Mouse (Mus musculus) midbrain, embryonic 10.5 days (tissue): Measurements from ENCODE around the gene Dppa3. TPM values are rescaled to one million over a fixed set of nuclear protein-coding genes. Genes with fewer than 3 reads are reported as not detected.

Experiments used
- DNase-seq: peaks from one replicate; pipeline ENCODE4 v3.0.0-alpha.2; 2017; ENCODE audit warnings: low spot score
- H3K27ac ChIP-seq: fragments of 300-500 bp; sonication (generic); replicated peaks from 2 replicates; pipeline ENCODE4 v1.5.1; 2016; ENCODE audit warnings: mild to moderate bottlenecking
- H3K27me3 ChIP-seq: fragments of 300-500 bp; sonication (generic); 2 replicates; pipeline ENCODE4 v1.6.1; 2016; ENCODE audit warnings: low read depth, mild to moderate bottlenecking; ENCODE audit not compliant: poor library complexity, severe bottlenecking
- H3K36me3 ChIP-seq: fragments of 300-500 bp; sonication (generic); 2 replicates; pipeline ENCODE4 v1.6.1; 2016; ENCODE audit warnings: mild to moderate bottlenecking, moderate library complexity
- H3K4me1 ChIP-seq: fragments of 300-500 bp; sonication (generic); 2 replicates; pipeline ENCODE4 v1.6.1; 2016
- H3K4me3 ChIP-seq: fragments of 300-500 bp; sonication (generic); 2 replicates; pipeline ENCODE4 v1.5.1; 2016; ENCODE audit warnings: mild to moderate bottlenecking, moderate library complexity
- H3K9me3 ChIP-seq: fragments of 300-500 bp; sonication (generic); replicated peaks from 2 replicates; pipeline ENCODE4 v1.6.1; 2016; ENCODE audit warnings: mild to moderate bottlenecking
- WGBS: fragments of 180-500 bp; shearing (Covaris S2); methylation state at CpG from one replicate; pipeline ENCODE4 v1.1.7; 2016; 5-methylcytosine and 5-hydroxymethylcytosine counted together
- polyA plus RNA-seq: library from polyadenylated mRNA; unstranded; fragments of >200 nt; fragmentation: Nextera tagmentation; extraction: Ambion mirVana; gene quantifications from 2 replicates; pipeline ENCODE4 v1.2.1, GENCODE M21; 2016

The Dppa3 gene
- polyA plus RNA-seq = not detected in 2 replicates

GRCm38 (mm10) chr6:122626110-122626509 is at the start of gene Dppa3:
Gene Dppa3, plus strand, starts transcription at chr6:122626410.
- Histone ChIP-seq H3K36me3 (no peaks in the 10 kb centered on the region), H3K27me3 (peaks cover 6% of the 10 kb centered on the region; the same call in 1 of the 2 replicates), H3K27ac (no peak within 1 kb of the TSS), H3K4me1 (no peaks in the 10 kb centered on the region), H3K4me3 (no peak within 1 kb of the TSS), H3K9me3 (no peaks in the 10 kb centered on the region)
- no peak for DNase-seq
- 93% methylated on average over 8 of the region's 8 CpGs for WGBS

GRCm38 (mm10) chr6:122577030-122577429 is 49.2 kb upstream of the Dppa3 start:
- H3K27me3 ChIP-seq = no peaks in the 10 kb centered on the region
- no peaks in the 10 kb centered on the region for H3K4me1 ChIP-seq
- H3K4me3 ChIP-seq = no peak overlapping the region
- DNase-seq = no peak
- no peaks in the 10 kb centered on the region for H3K9me3 ChIP-seq
- WGBS = 96% methylated on average over 3 of the region's 3 CpGs
- H3K27ac ChIP-seq = no peak overlapping the region
- H3K36me3 ChIP-seq = no peaks in the 10 kb centered on the region

GRCm38 (mm10) chr6:122579086-122579485 is 47.1 kb upstream of the Dppa3 start:
- no peaks in the 10 kb centered on the region for H3K36me3 ChIP-seq
- no peaks in the 10 kb centered on the region for H3K4me1 ChIP-seq
- no peaks in the 10 kb centered on the region for H3K9me3 ChIP-seq
- no peaks in the 10 kb centered on the region for H3K27me3 ChIP-seq
- no peak overlapping the region for H3K27ac ChIP-seq
- 68% methylated on average over 1 of the region's 1 CpGs for WGBS
- no peak overlapping the region for H3K4me3 ChIP-seq
- no peak for DNase-seq

- Histone ChIP-seq H3K4me1 (no peaks in the 10 kb centered on the region), H3K27ac (no peak overlapping the region), H3K9me3 (no peaks in the 10 kb centered on the region), H3K4me3 (no peak overlapping the region), H3K27me3 (no peaks in the 10 kb centered on the region), H3K36me3 (no peaks in the 10 kb centered on the region)
- 82% methylated on average over 13 of the region's 13 CpGs for WGBS
- DNase-seq = no peak
Measured at GRCm38 (mm10) chr6:122591027-122591758, 35.0 kb upstream of the Dppa3 start.

- 92% methylated on average over 2 of the region's 2 CpGs for WGBS
Measured at GRCm38 (mm10) chr6:122592905-122593304, 33.3 kb upstream of the Dppa3 start.

GRCm38 (mm10) chr6:122595637-122596036 is 30.6 kb upstream of the Dppa3 start:
- H3K27ac ChIP-seq = no peak overlapping the region
- WGBS = 40% methylated on average over 7 of the region's 7 CpGs
- no peak for DNase-seq
- H3K27me3 ChIP-seq = no peaks in the 10 kb centered on the region
- H3K36me3 ChIP-seq = no peaks in the 10 kb centered on the region
- no peaks in the 10 kb centered on the region for H3K9me3 ChIP-seq
- no peaks in the 10 kb centered on the region for H3K4me1 ChIP-seq
- H3K4me3 ChIP-seq = no peak overlapping the region

More at GRCm38 (mm10) chr6:122592905-122593304, 33.3 kb upstream of the Dppa3 start:
- Histone ChIP-seq H3K4me3 (no peak overlapping the region), H3K36me3 (no peaks in the 10 kb centered on the region), H3K4me1 (no peaks in the 10 kb centered on the region), H3K27ac (no peak overlapping the region), H3K9me3 (no peaks in the 10 kb centered on the region), H3K27me3 (no peaks in the 10 kb centered on the region)
- no peak for DNase-seq

- Histone ChIP-seq H3K4me1 (no peaks in the 10 kb centered on the region), H3K27ac (no peak overlapping the region), H3K36me3 (no peaks in the 10 kb centered on the region), H3K9me3 (no peaks in the 10 kb centered on the region), H3K27me3 (no peaks in the 10 kb centered on the region), H3K4me3 (no peak overlapping the region)
- DNase-seq = no peak
- 88% methylated on average over 7 of the region's 7 CpGs for WGBS
Measured at GRCm38 (mm10) chr6:122596608-122597007, 29.6 kb upstream of the Dppa3 start.

- no peaks in the 10 kb centered on the region for H3K9me3 ChIP-seq
- 91% methylated on average over 4 of the region's 4 CpGs for WGBS
- no peak overlapping the region for H3K27ac ChIP-seq
- no peaks in the 10 kb centered on the region for H3K27me3 ChIP-seq
- peaks cover 8% of the 10 kb centered on the region for H3K4me1 ChIP-seq
- no peak overlapping the region for H3K4me3 ChIP-seq
- DNase-seq = no peak
- H3K36me3 ChIP-seq = no peaks in the 10 kb centered on the region
Measured at GRCm38 (mm10) chr6:122598014-122598413, 28.2 kb upstream of the Dppa3 start.

- no peak overlapping the region for H3K27ac ChIP-seq
- H3K4me3 ChIP-seq = no peak overlapping the region
- DNase-seq = no peak
- peaks cover 8% of the 10 kb centered on the region for H3K4me1 ChIP-seq
- no peaks in the 10 kb centered on the region for H3K36me3 ChIP-seq
- WGBS = 95% methylated on average over 6 of the region's 6 CpGs
- H3K27me3 ChIP-seq = no peaks in the 10 kb centered on the region
- H3K9me3 ChIP-seq = no peaks in the 10 kb centered on the region
Measured at GRCm38 (mm10) chr6:122598436-122598835, 27.8 kb upstream of the Dppa3 start.

- Histone ChIP-seq H3K4me1 (peaks cover 8% of the 10 kb centered on the region), H3K27ac (no peak overlapping the region), H3K27me3 (no peaks in the 10 kb centered on the region), H3K36me3 (no peaks in the 10 kb centered on the region), H3K9me3 (no peaks in the 10 kb centered on the region), H3K4me3 (no peak overlapping the region)
- no peak for DNase-seq
- 89% methylated on average over 9 of the region's 9 CpGs for WGBS
Measured at GRCm38 (mm10) chr6:122599054-122599737, 27.0 kb upstream of the Dppa3 start.

- WGBS = 90% methylated on average over 7 of the region's 7 CpGs
- no peaks in the 10 kb centered on the region for H3K27me3 ChIP-seq
- no peaks in the 10 kb centered on the region for H3K9me3 ChIP-seq
- DNase-seq = no peak
- no peak overlapping the region for H3K4me3 ChIP-seq
- H3K36me3 ChIP-seq = no peaks in the 10 kb centered on the region
- no peak overlapping the region for H3K27ac ChIP-seq
- peaks cover 8% of the 10 kb centered on the region for H3K4me1 ChIP-seq
Measured at GRCm38 (mm10) chr6:122600066-122600646, 26.1 kb upstream of the Dppa3 start.

GRCm38 (mm10) chr6:122601031-122601430 is 25.2 kb upstream of the Dppa3 start:
- no peaks in the 10 kb centered on the region for H3K27me3 ChIP-seq
- DNase-seq = no peak
- H3K9me3 ChIP-seq = no peaks in the 10 kb centered on the region
- peaks cover 8% of the 10 kb centered on the region for H3K4me1 ChIP-seq
- no peak overlapping the region for H3K27ac ChIP-seq
- H3K4me3 ChIP-seq = no peak overlapping the region
- WGBS = 93% methylated on average over 4 of the region's 4 CpGs
- no peaks in the 10 kb centered on the region for H3K36me3 ChIP-seq

GRCm38 (mm10) chr6:122601615-122602014 is 24.6 kb upstream of the Dppa3 start:
- Histone ChIP-seq H3K4me3 (peak overlapping the region; percentile 55), H3K36me3 (no peaks in the 10 kb centered on the region), H3K27me3 (no peaks in the 10 kb centered on the region), H3K27ac (no peak overlapping the region), H3K9me3 (no peaks in the 10 kb centered on the region), H3K4me1 (peaks cover 8% of the 10 kb centered on the region)
- DNase-seq = no peak
- 89% methylated on average over 3 of the region's 3 CpGs for WGBS
